Mouse (Mus musculus) A20 (cell line): ENCODE measurements around the gene Mtmr14.
A peak's percentile ranks its signal among the peaks of the same experiment; 100 is the strongest.

ENCODE experiments used
- DNase-seq: peaks from one replicate; pipeline ENCODE4 v3.0.0-alpha.2; 2011; ENCODE audit warnings: low read depth, low spot score

Mtmr14 gene

DNA sequence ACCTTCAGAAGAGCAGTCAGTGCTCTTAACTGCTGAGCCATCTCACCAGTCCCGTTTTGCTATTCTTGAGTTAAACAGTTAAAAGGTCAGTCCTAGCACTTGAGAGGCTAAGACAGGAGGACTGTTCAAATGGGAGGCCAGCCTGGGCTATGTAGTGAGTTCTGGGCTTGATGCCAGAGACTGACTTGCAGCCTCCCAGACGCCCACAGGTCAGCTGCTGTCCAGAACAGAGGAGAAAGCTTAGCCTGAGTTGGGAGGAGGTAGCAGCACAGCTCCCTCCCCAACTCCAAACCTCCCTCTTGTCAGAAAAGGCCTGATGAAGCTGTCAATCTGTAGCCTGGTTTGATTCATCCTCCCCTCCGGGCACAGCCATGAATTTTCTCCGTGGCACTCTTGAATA is 39.2 kb downstream of the Mtmr14 start:
- no peak for DNase-seq

- DNase-seq: no peak
Observed at GRCm38 (mm10) chr6:113281676-113282075, 44.0 kb downstream of the Mtmr14 start.

DNA sequence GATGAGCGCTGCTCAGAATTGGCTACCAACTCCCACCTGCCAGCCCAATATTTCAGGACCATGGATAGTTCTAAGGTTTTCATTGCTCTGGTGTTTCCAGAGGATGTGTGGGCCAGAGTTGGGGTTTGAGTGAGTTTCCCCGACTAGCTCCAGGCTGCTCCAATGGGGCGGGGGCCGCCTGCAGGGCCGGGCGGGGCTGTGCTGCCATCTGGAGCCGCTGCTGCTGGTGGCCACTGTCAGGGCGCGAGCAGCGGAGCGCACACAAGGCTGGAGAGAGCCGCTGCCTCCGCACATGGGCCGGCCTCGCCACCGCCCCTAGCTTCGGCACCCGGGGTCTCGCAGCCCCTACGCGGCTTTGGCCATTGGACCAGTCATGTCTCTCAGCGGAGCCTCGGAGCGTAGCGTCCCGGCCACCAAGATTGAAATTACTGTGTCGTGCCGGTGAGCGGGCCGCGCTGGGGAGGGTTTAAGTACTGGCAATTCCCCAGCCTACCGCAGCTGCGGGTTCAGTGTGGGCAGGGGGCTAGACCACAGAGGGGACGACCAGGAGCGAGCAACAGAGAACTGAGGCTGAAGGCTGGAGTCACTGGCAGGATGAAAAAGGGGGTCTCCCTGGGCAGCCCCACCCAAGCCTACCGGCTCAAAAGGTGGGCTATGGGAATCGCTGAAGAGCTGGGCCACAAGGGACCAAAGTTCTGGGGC is 44.6 kb downstream of the Mtmr14 start, which contains the start of gene Cpne9:
TSS of gene Cpne9 (plus strand) at position 207 of the 702 bp plus-strand sequence.
- DNase-seq: no peak

GRCm38 (mm10) chr6:113282969-113283368 is 45.3 kb downstream of the Mtmr14 start:
- DNase-seq: no peak

DNA sequence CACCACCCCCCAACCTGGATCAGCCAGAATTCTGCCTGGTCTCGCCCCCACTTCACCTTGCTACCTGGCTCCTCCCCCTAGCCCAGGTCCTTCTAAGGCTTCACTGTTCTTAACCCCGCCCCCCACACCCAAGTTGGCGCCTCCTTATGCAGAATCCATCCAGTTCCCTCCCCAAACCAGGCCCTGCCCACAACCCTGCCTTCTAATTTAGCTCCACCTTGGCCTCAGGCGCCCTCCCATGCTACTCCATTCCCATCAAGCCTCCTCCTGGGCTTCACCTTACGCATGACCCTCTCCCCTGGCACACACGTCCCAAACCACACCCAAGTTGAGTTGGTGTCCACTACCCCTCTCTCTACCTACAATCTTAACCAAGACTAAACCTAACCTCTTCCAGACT is 45.9 kb downstream of the Mtmr14 start:
- DNase-seq: no peak

DNA sequence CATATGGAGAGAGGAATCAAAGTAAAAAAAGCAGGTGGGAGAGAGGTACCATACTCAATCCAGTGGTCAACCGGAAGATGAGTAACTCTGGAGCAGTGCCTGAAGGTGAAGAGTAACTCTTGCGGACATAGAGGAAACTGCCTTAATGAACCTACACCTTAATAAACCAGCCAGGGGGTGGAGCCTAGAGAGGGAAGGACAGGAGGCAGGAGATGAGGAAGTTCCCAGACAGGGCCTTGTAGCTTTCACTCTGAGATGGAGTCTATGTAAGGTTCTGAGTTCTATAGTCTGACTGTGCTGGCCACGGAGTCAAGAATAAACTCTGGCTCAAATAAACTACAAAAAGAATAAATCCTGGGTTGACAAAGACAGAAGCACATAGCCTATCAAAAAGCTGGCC is 47.3 kb downstream of the Mtmr14 start:
- DNase-seq: peak; percentile 50

- DNase-seq: no peak
Observed at GRCm38 (mm10) chr6:113286316-113286715, 48.7 kb downstream of the Mtmr14 start.

GRCm38 (mm10) chr6:113287236-113287635 is 49.6 kb downstream of the Mtmr14 start:
- DNase-seq: no peak

GRCm38 (mm10) chr6:113289346-113289745 is 51.7 kb downstream of the Mtmr14 start:
- DNase-seq: no peak

- no peak for DNase-seq
Observed at GRCm38 (mm10) chr6:113290346-113290745, 52.7 kb downstream of the Mtmr14 start.

- DNase-seq: no peak
Observed at GRCm38 (mm10) chr6:113292938-113293337, 55.3 kb downstream of the Mtmr14 start.

DNA sequence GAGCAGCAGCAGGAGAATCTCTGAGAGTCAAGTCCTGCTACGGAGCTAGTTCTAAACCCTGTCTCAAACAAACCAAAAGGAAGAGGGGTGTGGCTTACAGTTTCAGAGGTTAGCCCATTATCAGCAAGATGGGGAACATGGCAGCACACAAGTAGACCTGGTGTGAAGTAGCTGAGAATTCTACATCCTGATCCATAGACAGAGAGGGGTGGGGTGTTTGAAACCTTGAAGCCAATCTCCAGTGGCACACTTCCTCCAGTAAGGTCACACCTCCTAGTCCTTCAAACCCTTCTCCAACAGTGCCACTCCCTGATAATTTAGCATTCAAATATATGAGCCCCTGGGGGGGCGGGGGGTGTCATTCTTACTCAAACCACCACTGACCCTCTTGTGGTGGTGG is 58.4 kb downstream of the Mtmr14 start:
- no peak for DNase-seq

- no peak for DNase-seq
Observed at GRCm38 (mm10) chr6:113296639-113297038, 59.0 kb downstream of the Mtmr14 start.

DNA sequence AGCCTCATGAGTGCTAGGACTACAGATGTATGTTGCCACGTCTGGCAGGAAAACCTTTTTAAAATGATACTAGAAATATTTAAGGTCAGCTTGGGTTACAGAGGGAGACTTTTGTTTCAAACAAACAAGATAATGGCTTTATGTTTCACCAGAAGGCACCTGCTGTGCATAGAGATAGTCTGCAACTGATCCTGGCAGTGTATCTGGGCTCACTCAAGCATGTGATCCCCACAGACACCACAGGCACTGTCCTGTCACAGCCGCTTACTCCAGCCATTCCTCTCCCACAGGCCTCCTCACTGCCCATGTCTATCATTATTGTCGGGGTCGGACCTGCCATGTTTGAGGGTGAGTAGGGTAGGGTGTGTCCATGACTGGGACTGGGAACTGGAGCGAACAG is 63.7 kb downstream of the Mtmr14 start:
- no peak for DNase-seq

- peak; percentile 79 for DNase-seq
Observed at GRCm38 (mm10) chr6:113302258-113302657, 64.6 kb downstream of the Mtmr14 start.

GRCm38 (mm10) chr6:113306322-113306985 is 68.8 kb downstream of the Mtmr14 start:
- DNase-seq: peak; percentile 100

DNA sequence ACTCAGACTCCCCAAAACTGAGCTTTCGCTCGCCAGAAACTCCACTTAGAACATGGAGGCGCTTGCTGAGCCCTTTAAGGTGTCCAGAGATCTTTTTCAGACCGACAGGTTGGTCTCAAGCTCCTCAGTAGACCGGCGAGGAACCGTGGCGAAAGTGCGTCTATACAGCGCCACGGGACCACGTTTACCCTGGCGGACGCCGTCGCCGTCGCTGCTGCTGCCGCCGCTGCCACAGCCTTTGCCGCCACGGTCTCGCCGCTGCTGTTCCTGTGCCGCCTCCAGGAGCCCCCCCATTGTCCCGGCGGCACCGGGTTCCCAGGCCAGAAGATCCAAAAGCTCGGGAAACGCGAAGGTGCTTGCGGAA is 69.3 kb downstream of the Mtmr14 start, which contains the start of gene Brpf1:
TSS of gene Brpf1 (plus strand) at position 152 of the 364 bp plus-strand sequence.
- no peak for DNase-seq

DNA sequence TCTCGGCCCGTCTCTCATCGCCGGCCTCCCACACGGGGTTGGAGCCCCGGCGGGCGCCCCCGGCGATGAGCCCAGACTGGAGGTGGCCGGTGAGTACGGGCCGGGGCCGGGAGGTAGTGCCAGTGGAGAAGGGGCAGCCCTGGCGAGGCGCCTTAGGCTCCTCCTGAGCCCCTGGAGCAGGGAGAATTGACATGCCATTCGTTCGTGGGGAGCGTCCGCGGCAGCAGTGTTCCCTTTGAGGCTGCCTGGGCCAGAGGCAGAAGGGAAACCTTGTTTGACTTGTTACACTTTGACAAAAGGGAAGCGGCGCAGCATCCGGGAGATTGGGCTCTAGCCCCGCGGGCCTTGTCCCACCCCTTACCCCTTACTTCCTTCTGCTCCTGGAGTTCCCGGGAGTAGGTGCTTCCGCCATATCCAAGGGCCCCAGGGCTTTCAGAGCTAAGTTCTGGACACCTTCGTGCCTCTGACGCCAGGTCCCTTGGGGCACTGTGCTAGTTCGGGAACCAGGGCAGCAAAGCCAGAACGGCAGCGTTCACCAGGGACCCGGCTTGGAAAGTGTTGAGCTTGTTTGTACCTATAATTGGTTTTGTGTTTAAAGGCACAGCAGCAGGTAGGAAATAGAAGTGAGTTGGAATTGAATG is 70.0 kb downstream of the Mtmr14 start:
- DNase-seq: peak; percentile 71

GRCm38 (mm10) chr6:113308141-113308540 is 70.5 kb downstream of the Mtmr14 start:
- peak; percentile 65 for DNase-seq

DNA sequence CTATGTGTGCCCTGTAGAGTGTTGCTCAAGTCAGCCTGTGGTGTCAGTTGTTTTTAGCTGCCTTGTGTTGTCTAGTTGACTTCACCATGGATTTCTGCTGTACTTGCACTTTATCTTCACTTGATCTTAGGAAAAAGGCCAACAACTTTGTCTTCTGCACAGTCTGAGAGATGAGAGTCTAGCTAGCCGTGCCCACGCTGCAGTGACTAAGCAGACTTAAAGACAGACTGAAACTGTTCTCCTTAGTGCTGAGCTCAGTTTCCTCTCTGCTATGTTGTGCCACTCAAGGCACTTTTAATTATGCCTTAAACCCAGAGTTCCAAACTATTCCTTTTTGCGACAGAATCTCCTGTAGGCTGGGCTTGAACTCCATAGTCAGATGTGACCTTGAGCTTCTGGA is 78.3 kb downstream of the Mtmr14 start:
- DNase-seq: no peak

DNA sequence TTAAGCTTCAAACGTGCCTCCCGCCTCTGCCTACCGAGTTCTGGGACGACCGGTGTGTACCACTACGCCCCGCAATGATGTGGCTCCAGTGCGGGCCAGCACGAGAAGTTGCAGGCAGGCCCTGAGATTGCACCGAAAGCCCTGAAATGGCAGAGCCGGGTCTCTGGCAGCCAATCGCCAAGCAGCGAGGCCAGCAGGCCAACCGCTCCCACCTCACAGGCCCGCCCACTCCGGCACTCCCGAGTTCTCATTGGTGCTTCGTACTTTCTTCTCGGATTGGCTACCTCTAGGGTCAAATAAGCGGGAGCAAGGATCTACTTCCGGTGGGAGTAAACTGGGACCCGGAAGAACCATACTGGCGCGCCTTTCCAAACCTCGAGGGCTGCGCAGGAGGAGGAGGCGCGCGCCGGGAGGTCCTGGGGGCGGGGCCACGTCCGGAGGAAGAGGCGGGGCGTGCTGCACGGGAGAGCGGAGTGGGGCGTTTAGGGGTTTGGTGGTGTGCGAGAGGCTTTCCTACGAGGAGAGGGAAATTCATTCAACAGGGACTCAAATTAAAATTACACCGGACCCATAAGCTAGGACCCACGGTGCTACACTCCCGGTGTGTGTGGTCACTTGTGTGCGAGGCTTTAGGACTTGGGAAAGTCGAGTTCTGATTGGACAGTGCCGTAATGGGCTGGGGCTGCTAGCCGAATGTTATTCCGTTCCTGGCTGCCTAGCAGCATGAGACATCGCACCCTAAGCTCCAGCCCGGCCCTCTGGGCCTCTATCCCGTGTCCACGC is 89.1 kb downstream of the Mtmr14 start, which contains the start of gene Ogg1:
TSS of gene Ogg1 (plus strand) at position 440 of the 783 bp plus-strand sequence.
- peak; percentile 99 for DNase-seq

DNA sequence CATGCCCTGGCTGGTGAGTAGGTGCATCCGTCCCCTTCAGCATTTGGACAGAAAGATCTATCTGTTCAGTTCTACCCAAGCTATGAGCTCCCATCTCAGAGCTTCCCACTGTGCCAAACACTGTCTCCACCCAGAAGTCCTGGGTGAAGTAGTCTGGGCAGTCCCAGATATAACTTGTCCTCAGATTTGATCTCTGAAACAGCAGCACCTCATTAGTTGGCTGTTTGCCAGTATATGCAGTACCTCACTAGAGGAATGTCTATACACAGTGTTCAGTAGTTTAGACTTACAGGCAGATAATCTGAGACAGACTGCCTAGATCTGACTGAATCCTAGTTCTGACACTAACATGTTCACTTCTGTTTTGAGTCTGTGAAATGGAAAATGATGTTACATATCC is 91.8 kb downstream of the Mtmr14 start:
- DNase-seq: no peak
